Mouse (Mus musculus) heart, adult 2 months (tissue): ENCODE results near the gene Ell3. TPM values are rescaled to one million over a fixed set of nuclear protein-coding genes. Genes with fewer than 3 reads are reported as not detected.

Experiments used
- DNase-seq, 2 experiments: peaks; one replicate each; pipeline ENCODE4 v3.0.0; 2021
- H3K27ac ChIP-seq: fragments of 200-600 bp; 2 replicates; pipeline ENCODE4 v1.8.1; 2022
- H3K27me3 ChIP-seq: fragments of 200-500 bp; 2 replicates; pipeline ENCODE4 v1.6.1; 2012; ENCODE audit warnings: mild to moderate bottlenecking, low read length, inconsistent platforms, mixed read lengths; ENCODE audit not compliant: control insufficient read depth, insufficient read depth
- H3K36me3 ChIP-seq: fragments of 200-500 bp; 2 replicates; pipeline ENCODE4 v1.6.1; 2012; ENCODE audit warnings: low read length, inconsistent platforms; ENCODE audit not compliant: control insufficient read depth, insufficient read depth
- H3K4me1 ChIP-seq: fragments of 200-500 bp; 2 replicates; pipeline ENCODE4 v1.6.1; 2011; ENCODE audit warnings: low read length; ENCODE audit not compliant: control insufficient read depth, insufficient read depth
- H3K4me3 ChIP-seq: fragments of 200-600 bp; 2 replicates; pipeline ENCODE4 v1.8.1; 2022
- H3K79me2 ChIP-seq: fragments of 200-500 bp; replicated peaks from 2 replicates; pipeline ENCODE4 v1.6.1; 2012; ENCODE audit warnings: mild to moderate bottlenecking, inconsistent platforms, low read length, moderate library complexity, mixed read lengths; ENCODE audit not compliant: control insufficient read depth, insufficient read depth
- H3K9ac ChIP-seq: fragments of 200-500 bp; 2 replicates; pipeline ENCODE4 v1.6.1; 2012; ENCODE audit warnings: low read depth, mild to moderate bottlenecking, control low read depth, inconsistent platforms, low read length, mixed read lengths
- CTCF ChIP-seq: fragments of 200-600 bp; IDR thresholded peaks from 2 replicates; pipeline ENCODE4 v1.8.1; 2022; ENCODE audit warnings: antibody characterized with exemption, mild to moderate bottlenecking, moderate library complexity
- EP300 ChIP-seq: fragments of 200-500 bp; IDR thresholded peaks from 2 replicates; pipeline ENCODE4 v1.6.1; 2011; ENCODE audit warnings: low read depth, low read length, control low read depth; ENCODE audit not compliant: insufficient read depth
- WGBS: fragments of 180-500 bp; shearing (Covaris S2); methylation state at CpG from one replicate; pipeline ENCODE4 v1.1.7; 2018; 5-methylcytosine and 5-hydroxymethylcytosine counted together
- intact Hi-C: fragments of 180-260 bp; cut with DNase I; formaldehyde crosslinking; loops from one replicate; pipeline ENCODE4 v1.15.1; 2025
- microRNA-seq, 2 experiments: library from miRNA; unstranded; fragments of <30 nt; microRNA quantifications; one replicate each; pipeline ENCODE4 v1.2.0; 2021
- polyA plus RNA-seq: library from polyadenylated mRNA; depleted of rRNA; stranded (reverse); fragments of >200 nt; gene quantifications from 2 replicates; pipeline ENCODE4 v1.2.3, GENCODE M21; 2012; rRNA removed
- total RNA-seq, 2 experiments: library from RNA; stranded (reverse); gene quantifications; 2 replicates each; pipeline ENCODE4 v1.2.3; 2021

Ell3 gene
- total and polyA plus RNA-seq, 3 experiments = 0.13 to 0.47 TPM; not detected in 1

- DNase-seq = peak; percentile 62 to 81
- Histone ChIP-seq H3K4me1 (no peaks in the 10 kb centered on the region), H3K27me3 (no peaks in the 10 kb centered on the region), H3K9ac (no peak overlapping the region), H3K36me3 (no peaks in the 10 kb centered on the region), H3K79me2 (no peaks in the 10 kb centered on the region), H3K4me3 (no peak overlapping the region), H3K27ac (no peak overlapping the region)
- intact Hi-C loops = no loop called here
- 18% methylated on average over 8 of the region's 8 CpGs for WGBS
- TF ChIP-seq CTCF (peak; percentile 85), EP300 (no peak)
These were observed 47.5 kb downstream of the Ell3 start for GRCm38 (mm10) chr2:121396624-121397023.

Small RNAs within 50 kb of the gene (microRNA-seq; reads per million reads assigned to microRNA genes)
- 0 reads per million in 2 experiments for gene Gm22953

Other genes with a start within 250 kb of the Ell3 start
- 10 to 100 TPM; 28.3 to 29.4 TPM for gene Trp53bp1, start 172.9 kb downstream of the Ell3 start, total RNA-seq
- gene Trp53bp1, start 172.9 kb downstream of the Ell3 start, polyA plus RNA-seq = 13.0 and 25.6 TPM in 2 replicates
- gene Map1a, start 154.7 kb downstream of the Ell3 start, total RNA-seq = 1 to 10 TPM; 4.4 to 5.8 TPM
- 3.1 and 4.3 TPM in 2 replicates for gene Map1a, start 154.7 kb downstream of the Ell3 start, polyA plus RNA-seq
- gene Ppip5k1, start 88.9 kb downstream of the Ell3 start, total RNA-seq = 10 to 100 TPM; 85.1 to 93.6 TPM
- 44.3 and 65.0 TPM in 2 replicates for gene Ppip5k1, start 88.9 kb downstream of the Ell3 start, polyA plus RNA-seq
- 1 to 10 TPM; 1.0 to 2.1 TPM for gene Ckmt1, start 86.6 kb downstream of the Ell3 start, total RNA-seq
- 4.7 and 5.3 TPM in 2 replicates for gene Ckmt1, start 86.6 kb downstream of the Ell3 start, polyA plus RNA-seq
- gene Strc, start 57.1 kb downstream of the Ell3 start, total RNA-seq = not detected
- 0.09 and 0.10 TPM in 2 replicates for gene Strc, start 57.1 kb downstream of the Ell3 start, polyA plus RNA-seq
- 100 to 1,000 TPM; 145 to 148 TPM for gene Pdia3, start 30.5 kb downstream of the Ell3 start, total RNA-seq
- gene Pdia3, start 30.5 kb downstream of the Ell3 start, polyA plus RNA-seq = 76.0 and 96.6 TPM in 2 replicates
- gene Catsper2, start 30.5 kb downstream of the Ell3 start, total RNA-seq = 1 to 10 TPM; 3.8 to 4.2 TPM
- 3.4 and 4.3 TPM in 2 replicates for gene Catsper2, start 30.5 kb downstream of the Ell3 start, polyA plus RNA-seq
- gene Serf2, start 4.9 kb upstream of the Ell3 start, total RNA-seq = 100 to 1,000 TPM; 369 to 415 TPM
- 339 and 340 TPM in 2 replicates for gene Serf2, start 4.9 kb upstream of the Ell3 start, polyA plus RNA-seq
- 10 to 100 TPM; 19.8 to 23.5 TPM for gene Hypk, start 9.0 kb upstream of the Ell3 start, total RNA-seq
- gene Hypk, start 9.0 kb upstream of the Ell3 start, polyA plus RNA-seq = 10.4 and 19.4 TPM in 2 replicates
- not detected for gene Serinc4, start 12.5 kb upstream of the Ell3 start, total RNA-seq
- gene Serinc4, start 12.5 kb upstream of the Ell3 start, polyA plus RNA-seq = 0.09 and 0.21 TPM in 2 replicates
- 10 to 100 TPM; 30.9 to 35.0 TPM for gene Mfap1b, start 29.8 kb upstream of the Ell3 start, total RNA-seq
- 4.3 and 8.6 TPM in 2 replicates for gene Mfap1b, start 29.8 kb upstream of the Ell3 start, polyA plus RNA-seq
- 10 to 100 TPM; 30.5 to 33.1 TPM for gene Mfap1a, start 62.4 kb upstream of the Ell3 start, total RNA-seq
- 5.0 and 10.9 TPM in 2 replicates for gene Mfap1a, start 62.4 kb upstream of the Ell3 start, polyA plus RNA-seq
- gene Wdr76, start 62.4 kb upstream of the Ell3 start, total RNA-seq = 1 to 10 TPM; 2.9 to 3.0 TPM
- 1.2 and 2.0 TPM in 2 replicates for gene Wdr76, start 62.4 kb upstream of the Ell3 start, polyA plus RNA-seq